Mouse (Mus musculus): ENCODE data around the gene Sema4g. TPM values are rescaled to one million over a fixed set of nuclear protein-coding genes. Genes with fewer than 3 reads are reported as not detected.

The Sema4g gene
- total and polyA plus RNA-seq, 3 experiments: 0.15 to 0.47 TPM; not detected in 1

DNA sequence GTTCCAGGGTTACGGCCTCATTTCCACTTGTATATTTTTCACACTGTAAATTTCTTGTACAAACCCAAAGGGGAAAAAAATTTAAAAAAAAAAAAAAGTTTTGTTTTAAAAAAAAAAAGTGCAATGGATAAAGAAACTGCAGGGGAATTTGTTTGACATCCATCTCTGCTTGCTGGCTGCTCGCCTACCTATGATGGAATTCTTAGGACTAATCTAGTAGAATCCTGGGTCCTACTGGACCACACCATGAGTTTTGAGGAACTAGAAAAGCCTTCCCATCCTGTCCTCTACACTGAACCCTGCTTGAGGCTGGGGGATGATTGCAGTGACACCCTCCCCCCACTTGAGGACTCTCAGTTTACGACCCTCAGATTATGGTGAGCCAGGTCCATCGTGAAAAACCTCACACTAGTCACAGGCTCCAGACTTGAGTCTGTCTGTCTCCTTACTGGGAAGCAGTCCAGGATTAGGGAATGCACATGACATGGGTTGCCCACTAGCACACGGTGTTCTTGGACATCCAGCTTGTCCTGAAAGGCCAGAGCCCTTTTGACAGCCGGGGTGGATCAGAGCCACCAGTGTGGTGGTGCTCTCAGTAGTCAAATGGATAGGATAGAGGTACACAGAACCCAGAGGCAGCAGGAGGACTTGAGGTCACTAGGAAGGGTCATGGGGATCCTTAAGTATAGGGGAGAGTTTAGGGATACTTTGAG lies 38.2 kb downstream of the Sema4g start:
- DNase-seq (ENCODE audit: low read depth, low spot score): no peak
- TF ChIP-seq ZKSCAN1 (IDR thresholded peaks at IDR 0.05; ENCODE audit: low read depth, low read length) (no peak), USF2 (IDR thresholded peaks at IDR 0.05; ENCODE audit: borderline replicate concordance in 1 of 2, insufficient read depth in 1 of 2, low read depth in 1 of 2, low read length in 2 of 2) (no peak)
- Histone ChIP-seq H3K27me3 (ENCODE audit: control insufficient read depth in 1 of 2, insufficient read depth in 2 of 2, low read length in 2 of 2) (no peaks in the 10 kb centered on the region), H3K9me3 (replicated peaks; ENCODE audit: insufficient read depth, low read length) (no peaks in the 10 kb centered on the region), H3K27ac (ENCODE audit: control insufficient read depth, low read depth, low read length) (no peak overlapping the region), H3K36me3 (ENCODE audit: control insufficient read depth in 1 of 2, insufficient read depth in 2 of 2, low read length in 2 of 2) (peaks cover 0 to 5% of the 10 kb centered on the region in 2 experiments; a peak in 2 of 4 replicates), H3K79me2 (ENCODE audit: control insufficient read depth, insufficient read depth, low read length, poor library complexity) (no peaks in the 10 kb centered on the region), H3K4me3 (ENCODE audit: control insufficient read depth in 1 of 2, insufficient read depth in 1 of 2, low read depth in 2 of 2, low read length in 2 of 2) (no peak overlapping the region), H3K9ac (ENCODE audit: control insufficient read depth, low read depth, low read length, poor library complexity, severe bottlenecking) (no peak overlapping the region), H3K4me1 (ENCODE audit: control insufficient read depth in 1 of 2, insufficient read depth in 2 of 2, low read length in 2 of 2) (peaks cover 2 to 12% of the 10 kb centered on the region in 2 experiments; a peak in 3 of 4 replicates)

DNA sequence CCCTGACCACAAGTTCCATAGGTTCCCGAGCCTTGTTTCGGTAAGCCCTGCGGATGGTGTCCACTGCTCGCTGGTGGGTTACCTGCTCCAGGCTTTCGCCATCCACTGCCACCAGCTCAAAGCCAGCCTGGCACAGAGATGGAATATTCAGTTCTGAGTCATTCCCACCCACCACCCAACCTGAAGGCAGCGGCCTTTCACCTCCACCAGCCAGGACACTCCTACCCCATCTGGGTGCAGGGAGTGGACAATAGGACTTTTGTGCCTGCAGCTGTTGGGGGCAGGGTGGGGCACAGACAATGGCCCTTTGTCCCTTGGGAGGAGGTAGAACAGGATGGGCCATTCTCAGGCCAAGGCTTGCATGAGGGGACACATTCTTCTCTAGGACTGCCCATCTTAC lies 38.9 kb downstream of the Sema4g start:
- Histone ChIP-seq H3K79me2 (ENCODE audit: control insufficient read depth, insufficient read depth, low read length, poor library complexity) (no peaks in the 10 kb centered on the region), H3K9me3 (replicated peaks; ENCODE audit: insufficient read depth, low read length) (no peaks in the 10 kb centered on the region), H3K27me3 (ENCODE audit: control insufficient read depth in 1 of 2, insufficient read depth in 2 of 2, low read length in 2 of 2) (no peaks in the 10 kb centered on the region), H3K4me1 (ENCODE audit: control insufficient read depth in 1 of 2, insufficient read depth in 2 of 2, low read length in 2 of 2) (peaks cover 8 to 19% of the 10 kb centered on the region in 2 experiments), H3K36me3 (ENCODE audit: control insufficient read depth in 1 of 2, insufficient read depth in 2 of 2, low read length in 2 of 2) (peaks cover 0 to 10% of the 10 kb centered on the region in 2 experiments; a peak in 2 of 4 replicates), H3K27ac (ENCODE audit: control insufficient read depth, low read depth, low read length) (no peak overlapping the region), H3K9ac (ENCODE audit: control insufficient read depth, low read depth, low read length, poor library complexity, severe bottlenecking) (no peak overlapping the region), H3K4me3 (ENCODE audit: control insufficient read depth in 1 of 2, insufficient read depth in 1 of 2, low read depth in 2 of 2, low read length in 2 of 2) (no peak overlapping the region)
- TF ChIP-seq TCF12 (IDR thresholded peaks at IDR 0.05; ENCODE audit: low read depth, low read length): no peak
- no peak for DNase-seq (ENCODE audit: low read depth, low spot score)

DNA sequence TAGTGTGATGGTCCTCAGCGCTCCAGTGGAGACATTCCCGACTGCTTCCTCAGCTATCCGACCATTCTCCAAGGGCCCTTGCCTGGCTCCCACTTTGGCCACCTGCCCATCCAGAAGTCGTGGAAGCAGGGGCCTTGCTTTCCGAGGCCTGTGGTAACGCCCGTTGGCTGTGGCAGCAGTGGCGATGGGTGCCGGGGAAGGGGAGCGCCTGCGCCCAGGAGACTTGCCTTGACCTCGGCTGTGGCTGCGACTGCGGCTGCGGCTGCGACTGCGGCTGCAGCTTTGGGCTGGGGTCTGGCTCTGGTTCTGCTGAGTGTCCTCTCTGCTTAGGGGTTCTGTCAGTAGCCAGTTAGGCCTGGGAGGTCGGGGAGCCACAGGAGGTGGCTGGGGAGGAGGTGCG lies 39.8 kb downstream of the Sema4g start:
- H3K4me1 ChIP-seq (ENCODE audit: control insufficient read depth in 1 of 2, insufficient read depth in 2 of 2, low read length in 2 of 2): peaks cover 8 to 22% of the 10 kb centered on the region in 2 experiments
- no peak for DNase-seq (ENCODE audit: low read depth, low spot score)
- H3K9ac ChIP-seq (ENCODE audit: control insufficient read depth, low read depth, low read length, poor library complexity, severe bottlenecking): no peak overlapping the region
- H3K27ac ChIP-seq (ENCODE audit: control insufficient read depth, low read depth, low read length): no peak overlapping the region
- H3K4me3 ChIP-seq (ENCODE audit: control insufficient read depth in 1 of 2, insufficient read depth in 1 of 2, low read depth in 2 of 2, low read length in 2 of 2): no peak overlapping the region
- TF ChIP-seq MAFK (IDR thresholded peaks at IDR 0.05; ENCODE audit: borderline replicate concordance, low read depth, low read length): no peak
- no peak for TF ChIP-seq ELF1 (IDR thresholded peaks at IDR 0.05; ENCODE audit: low read depth, low read length)
- TF ChIP-seq SIN3A (IDR thresholded peaks at IDR 0.05; ENCODE audit: low read length): no peak
- no peak for TF ChIP-seq UBTF (IDR thresholded peaks at IDR 0.05; ENCODE audit: borderline replicate concordance, insufficient read depth, low read depth, low read length)
- TF ChIP-seq ETS1 (IDR thresholded peaks at IDR 0.05; ENCODE audit: low read depth, low read length): no peak
- no peak for TF ChIP-seq CHD2 (IDR thresholded peaks at IDR 0.05; ENCODE audit: low read length)
- no peak for TF ChIP-seq TBP (IDR thresholded peaks at IDR 0.05; ENCODE audit: low read depth, low read length)
- TF ChIP-seq TAL1 (IDR thresholded peaks at IDR 0.05; ENCODE audit: low read length): no peak
- no peak for TF ChIP-seq CHD1 (IDR thresholded peaks at IDR 0.05; ENCODE audit: low read depth, low read length)
- no peak for TF ChIP-seq GATA1 (IDR thresholded peaks at IDR 0.05; ENCODE audit: low read depth, low read length)
- TF ChIP-seq KAT2A (conservative IDR thresholded peaks at IDR 0.05; ENCODE audit: low read depth, low read length): no peak
- TF ChIP-seq SMC3 (IDR thresholded peaks at IDR 0.05; ENCODE audit: low read depth, low read length): no peak
- TF ChIP-seq USF2 (IDR thresholded peaks at IDR 0.05; ENCODE audit: borderline replicate concordance in 1 of 2, insufficient read depth in 1 of 2, low read depth in 1 of 2, low read length in 2 of 2): no peak
- no peak for TF ChIP-seq BHLHE40 (IDR thresholded peaks at IDR 0.05; ENCODE audit: borderline replicate concordance, low read depth, low read length)
- no peak for TF ChIP-seq JUND (IDR thresholded peaks at IDR 0.05; ENCODE audit: low read depth, low read length)
- TF ChIP-seq ZC3H11A (IDR thresholded peaks at IDR 0.05; ENCODE audit: low read depth, low read length): no peak
- TF ChIP-seq ZNF384 (IDR thresholded peaks at IDR 0.05; ENCODE audit: low read depth, low read length): no peak
- no peak for TF ChIP-seq CTCF (IDR thresholded peaks at IDR 0.05 in 2 of 3, conservative IDR thresholded peaks at IDR 0.05 in 1 of 3; ENCODE audit: control insufficient read depth in 1 of 3, insufficient read depth in 1 of 3, low read depth in 2 of 3, low read length in 3 of 3, poor library complexity in 1 of 3, severe bottlenecking in 1 of 3)
- TF ChIP-seq E2F4 (IDR thresholded peaks at IDR 0.05; ENCODE audit: borderline replicate concordance, low read depth, low read length): no peak
- no peaks in the 10 kb centered on the region for H3K9me3 ChIP-seq (replicated peaks; ENCODE audit: insufficient read depth, low read length)
- H3K36me3 ChIP-seq (ENCODE audit: control insufficient read depth in 1 of 2, insufficient read depth in 2 of 2, low read length in 2 of 2): peaks cover 0 to 10% of the 10 kb centered on the region in 2 experiments; a peak in 2 of 4 replicates
- no peaks in the 10 kb centered on the region for H3K79me2 ChIP-seq (ENCODE audit: control insufficient read depth, insufficient read depth, low read length, poor library complexity)
- H3K27me3 ChIP-seq (ENCODE audit: control insufficient read depth in 1 of 2, insufficient read depth in 2 of 2, low read length in 2 of 2): no peaks in the 10 kb centered on the region
